Mouse (Mus musculus) cerebral cortex, adult 2 months (tissue): ENCODE data around the gene Npff.

Experiments
- WGBS: fragments of 180-500 bp; shearing (Covaris S2); methylation state at CpG from one replicate; pipeline ENCODE4 v1.1.7; 2018; 5-methylcytosine and 5-hydroxymethylcytosine counted together

Npff gene

GRCm38 (mm10) chr15:102503447-102503846 is 21.3 kb downstream of the Npff start, which contains the start of gene Gm10337:
TSS of gene Gm10337 (plus strand) at chr15:102503722.
- WGBS, result 42% methylated on average over 1 of the region's 1 CpGs

- WGBS, result 71% methylated on average over 9 of the region's 9 CpGs
These were observed 22.4 kb downstream of the Npff start for GRCm38 (mm10) chr15:102502254-102502840.

- 83% methylated on average over 19 of the region's 19 CpGs for whole genome bisulfite sequencing
These were observed 23.5 kb downstream of the Npff start for GRCm38 (mm10) chr15:102501084-102501814.

- WGBS, result 73% methylated on average over 5 of the region's 5 CpGs
These were observed 24.3 kb downstream of the Npff start for GRCm38 (mm10) chr15:102500479-102500878.

- WGBS, result 77% methylated on average over 6 of the region's 6 CpGs
These were observed 24.9 kb downstream of the Npff start for GRCm38 (mm10) chr15:102499851-102500250.

GRCm38 (mm10) chr15:102499370-102499769 is 25.4 kb downstream of the Npff start:
- 43% methylated on average over 3 of the region's 3 CpGs for WGBS

- WGBS, result 43% methylated on average over 3 of the region's 3 CpGs
These were observed 26.4 kb downstream of the Npff start for GRCm38 (mm10) chr15:102498322-102498721.

- WGBS, result 64% methylated on average over 1 of the region's 1 CpGs
These were observed 37.1 kb downstream of the Npff start for GRCm38 (mm10) chr15:102487664-102488063.

GRCm38 (mm10) chr15:102485853-102486252 is 38.9 kb downstream of the Npff start:
- WGBS, result 87% methylated on average over 12 of the region's 12 CpGs

GRCm38 (mm10) chr15:102483136-102483535 is 41.6 kb downstream of the Npff start:
- 88% methylated on average over 3 of the region's 3 CpGs for WGBS

GRCm38 (mm10) chr15:102474520-102474919 is 50.2 kb downstream of the Npff start:
- 85% methylated on average over 2 of the region's 2 CpGs for WGBS
